Mouse (Mus musculus): ENCODE measurements at regions not wholly inside any gene's neighbourhood (a gene's known extent, or its start where the extent isn't known, plus 50 kb on each side); places are given as distances from the start of the nearest gene placed in this dataset.

DNA sequence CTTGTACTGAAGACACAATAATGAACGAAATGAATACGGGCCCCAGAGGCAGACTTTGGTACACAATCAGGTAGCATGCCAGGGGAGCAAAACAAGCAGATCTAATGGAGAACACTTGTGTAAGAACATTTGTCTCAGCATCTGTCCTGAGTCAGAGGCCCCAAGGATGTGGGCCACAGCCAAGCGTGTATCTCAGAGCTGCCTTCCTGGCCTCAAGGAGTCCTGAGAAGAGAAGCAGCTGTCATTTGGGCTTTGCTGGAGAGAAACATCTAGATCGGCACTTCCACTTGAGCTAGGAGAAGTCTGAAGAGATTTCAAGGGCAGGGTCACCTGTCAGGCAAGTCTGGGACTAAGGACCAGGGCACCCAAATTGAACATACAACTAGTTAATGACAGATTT is 76.8 kb upstream of the Egln3 start:
- no peak overlapping the region for H3K4me3 ChIP-seq (ENCODE audit: low read depth, low read length)
- no peaks in the 10 kb centered on the region for H3K27me3 ChIP-seq (ENCODE audit: control insufficient read depth, insufficient read depth, low read length)
- 93% methylated on average over 4 of the region's 4 CpGs for WGBS
- no peaks in the 10 kb centered on the region for H3K9me3 ChIP-seq (ENCODE audit: control insufficient read depth, low read length)
- no peak overlapping the region for H3K9ac ChIP-seq (replicated peaks; ENCODE audit: low read depth, low read length)
- no peak overlapping the region for H3K4me2 ChIP-seq (ENCODE audit: low read depth, low read length)
- H3K4me1 ChIP-seq (ENCODE audit: control insufficient read depth, insufficient read depth, low read length), result no peaks in the 10 kb centered on the region
- no peaks in the 10 kb centered on the region for H3K36me3 ChIP-seq (ENCODE audit: control insufficient read depth, insufficient read depth, low read length)
- no peak overlapping the region for H3K27ac ChIP-seq (ENCODE audit: low read depth, low read length)
- ATAC-seq (ENCODE audit: low read depth), result no peak

DNA sequence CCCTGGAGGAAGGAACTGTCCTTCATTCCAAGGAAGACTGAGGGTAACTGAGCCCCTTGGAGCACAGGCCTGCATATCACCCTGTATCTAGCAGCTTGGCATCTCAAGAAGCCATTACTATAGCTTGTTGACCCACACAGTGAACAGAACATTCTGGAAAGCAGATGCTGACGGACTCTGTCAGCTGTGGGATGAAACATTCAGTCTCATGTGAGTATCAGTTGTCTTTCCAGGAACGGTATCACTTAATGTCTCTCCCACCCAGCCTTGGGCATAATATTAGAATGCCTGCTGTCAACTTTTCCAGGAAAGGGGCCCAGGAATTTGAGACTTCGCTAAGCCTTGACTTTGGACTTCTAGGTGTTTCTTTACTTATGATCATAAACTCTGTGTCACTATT is 76.3 kb upstream of the Egln3 start:
- H3K9ac ChIP-seq (replicated peaks; ENCODE audit: low read depth, low read length), result no peak overlapping the region
- no peak overlapping the region for H3K27ac ChIP-seq (ENCODE audit: low read depth, low read length)
- no peaks in the 10 kb centered on the region for H3K36me3 ChIP-seq (ENCODE audit: control insufficient read depth, insufficient read depth, low read length)
- no peak overlapping the region for H3K4me2 ChIP-seq (ENCODE audit: low read depth, low read length)
- no peaks in the 10 kb centered on the region for H3K27me3 ChIP-seq (ENCODE audit: control insufficient read depth, insufficient read depth, low read length)
- no peak for ATAC-seq (ENCODE audit: low read depth)
- no peaks in the 10 kb centered on the region for H3K9me3 ChIP-seq (ENCODE audit: control insufficient read depth, low read length)
- WGBS, result 91% methylated on average over 3 of the region's 3 CpGs
- no peak overlapping the region for H3K4me3 ChIP-seq (ENCODE audit: low read depth, low read length)
- H3K4me1 ChIP-seq (ENCODE audit: control insufficient read depth, insufficient read depth, low read length), result no peaks in the 10 kb centered on the region

DNA sequence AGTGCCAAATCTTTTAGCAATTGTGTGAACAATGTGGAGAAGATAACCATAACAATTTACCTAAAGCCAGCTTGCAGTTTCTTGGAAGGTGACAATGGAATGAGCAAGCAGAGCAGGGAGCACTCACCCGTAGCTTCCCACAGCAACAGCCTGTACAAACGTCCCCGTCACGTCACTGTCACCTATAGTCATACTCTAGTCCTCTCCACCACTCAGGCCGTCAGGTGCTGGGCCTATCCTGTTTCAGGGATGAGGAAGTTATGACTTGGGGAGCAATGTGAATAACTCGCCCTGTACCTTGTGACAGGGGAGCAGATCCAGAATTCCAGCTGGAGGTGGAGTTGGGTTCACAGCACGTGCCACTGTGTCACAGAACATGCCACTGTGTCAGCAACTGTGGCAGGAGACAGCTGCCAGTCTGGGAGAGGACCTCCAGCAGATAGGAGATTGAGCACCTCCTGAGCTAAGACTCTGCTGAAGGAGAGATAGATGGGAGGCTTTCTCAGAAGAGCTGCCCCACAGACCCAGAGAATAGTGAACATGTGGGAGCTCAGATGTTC is 73.4 kb upstream of the Egln3 start:
- Histone ChIP-seq H3K4me1 (ENCODE audit: control insufficient read depth, insufficient read depth, low read length) (no peaks in the 10 kb centered on the region), H3K4me2 (ENCODE audit: low read depth, low read length) (no peak overlapping the region), H3K27me3 (ENCODE audit: control insufficient read depth, insufficient read depth, low read length) (no peaks in the 10 kb centered on the region), H3K9me3 (ENCODE audit: control insufficient read depth, low read length) (no peaks in the 10 kb centered on the region), H3K4me3 (ENCODE audit: low read depth, low read length) (no peak overlapping the region), H3K36me3 (ENCODE audit: control insufficient read depth, insufficient read depth, low read length) (no peaks in the 10 kb centered on the region), H3K27ac (ENCODE audit: low read depth, low read length) (no peak overlapping the region), H3K9ac (replicated peaks; ENCODE audit: low read depth, low read length) (no peak overlapping the region)
- no peak for ATAC-seq (ENCODE audit: low read depth)
- 88% methylated on average over 7 of the region's 7 CpGs for WGBS

DNA sequence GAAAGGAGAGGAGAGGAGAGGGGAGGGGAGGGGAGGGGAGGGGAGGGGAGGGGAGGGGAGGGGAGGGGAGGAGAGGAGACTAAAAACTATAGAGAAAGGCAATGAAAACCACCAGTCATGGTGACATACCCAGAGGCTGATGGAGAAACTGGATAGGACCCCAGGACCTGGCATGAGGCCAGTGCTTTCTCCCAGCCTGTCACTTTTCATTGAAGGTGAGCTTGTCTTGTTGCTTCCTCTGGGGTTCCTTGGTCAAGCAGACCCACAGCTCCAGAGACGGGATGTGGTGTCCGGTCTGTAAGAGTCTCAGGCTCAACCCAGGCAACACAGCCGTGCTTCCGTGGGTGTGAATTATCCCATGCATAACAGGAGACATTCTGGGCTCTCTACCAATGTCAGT is 69.8 kb upstream of the Egln3 start:
- no peak overlapping the region for H3K27ac ChIP-seq (ENCODE audit: low read depth, low read length)
- H3K4me1 ChIP-seq (ENCODE audit: control insufficient read depth, insufficient read depth, low read length), result no peaks in the 10 kb centered on the region
- no peaks in the 10 kb centered on the region for H3K27me3 ChIP-seq (ENCODE audit: control insufficient read depth, insufficient read depth, low read length)
- no peak overlapping the region for H3K4me2 ChIP-seq (ENCODE audit: low read depth, low read length)
- H3K9ac ChIP-seq (replicated peaks; ENCODE audit: low read depth, low read length), result no peak overlapping the region
- H3K4me3 ChIP-seq (ENCODE audit: low read depth, low read length), result no peak overlapping the region
- WGBS, result 87% methylated on average over 4 of the region's 4 CpGs
- no peak for ATAC-seq (ENCODE audit: low read depth)
- no peaks in the 10 kb centered on the region for H3K36me3 ChIP-seq (ENCODE audit: control insufficient read depth, insufficient read depth, low read length)
- H3K9me3 ChIP-seq (ENCODE audit: control insufficient read depth, low read length), result no peaks in the 10 kb centered on the region

DNA sequence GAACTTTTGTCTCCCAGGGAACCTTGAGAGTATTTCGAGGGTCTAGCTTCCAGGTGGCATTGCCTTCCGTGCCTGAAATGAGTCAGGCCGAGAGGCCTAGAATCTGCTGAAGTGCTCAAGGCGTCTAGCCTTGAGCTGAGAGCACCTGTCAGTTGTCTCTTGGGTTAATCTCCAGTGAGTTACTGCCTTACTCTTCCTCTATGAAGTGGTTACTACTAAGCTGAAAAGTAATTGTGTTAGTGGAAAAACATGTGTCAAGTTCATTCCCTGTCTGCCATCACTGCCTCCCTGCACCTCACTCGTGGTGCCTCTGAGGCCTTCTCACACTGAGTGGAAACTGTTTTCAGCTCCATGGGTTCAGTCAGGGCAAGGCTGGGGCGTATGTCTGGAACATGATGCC is 69.0 kb upstream of the Egln3 start:
- no peak overlapping the region for H3K4me2 ChIP-seq (ENCODE audit: low read depth, low read length)
- H3K27me3 ChIP-seq (ENCODE audit: control insufficient read depth, insufficient read depth, low read length), result no peaks in the 10 kb centered on the region
- H3K9ac ChIP-seq (replicated peaks; ENCODE audit: low read depth, low read length), result no peak overlapping the region
- ATAC-seq (ENCODE audit: low read depth), result no peak
- H3K27ac ChIP-seq (ENCODE audit: low read depth, low read length), result no peak overlapping the region
- no peaks in the 10 kb centered on the region for H3K36me3 ChIP-seq (ENCODE audit: control insufficient read depth, insufficient read depth, low read length)
- H3K9me3 ChIP-seq (ENCODE audit: control insufficient read depth, low read length), result no peaks in the 10 kb centered on the region
- H3K4me3 ChIP-seq (ENCODE audit: low read depth, low read length), result no peak overlapping the region
- WGBS, result 88% methylated on average over 6 of the region's 6 CpGs
- no peaks in the 10 kb centered on the region for H3K4me1 ChIP-seq (ENCODE audit: control insufficient read depth, insufficient read depth, low read length)

DNA sequence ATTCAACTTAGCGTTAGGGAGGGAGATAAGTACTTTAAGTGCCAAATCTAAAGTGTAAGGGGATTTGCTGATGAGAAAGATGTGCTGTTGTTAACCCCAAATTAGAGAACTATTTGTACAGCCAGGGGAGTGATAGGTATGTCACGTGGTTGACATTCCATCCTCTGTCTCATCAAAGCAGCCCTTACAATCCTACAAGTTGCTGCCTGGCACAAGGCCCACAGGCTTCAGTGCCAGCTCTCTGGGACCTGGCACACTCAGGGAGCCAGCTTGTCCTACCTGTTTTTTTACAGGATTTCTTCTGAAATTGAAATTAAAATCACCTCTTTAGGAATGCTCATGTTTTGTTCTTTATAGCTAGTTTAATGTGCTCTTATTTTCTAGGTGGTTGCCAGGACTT is 68.6 kb upstream of the Egln3 start:
- Histone ChIP-seq H3K27ac (ENCODE audit: low read depth, low read length) (no peak overlapping the region), H3K4me2 (ENCODE audit: low read depth, low read length) (no peak overlapping the region), H3K4me3 (ENCODE audit: low read depth, low read length) (no peak overlapping the region), H3K9ac (replicated peaks; ENCODE audit: low read depth, low read length) (no peak overlapping the region), H3K27me3 (ENCODE audit: control insufficient read depth, insufficient read depth, low read length) (no peaks in the 10 kb centered on the region), H3K4me1 (ENCODE audit: control insufficient read depth, insufficient read depth, low read length) (no peaks in the 10 kb centered on the region), H3K9me3 (ENCODE audit: control insufficient read depth, low read length) (no peaks in the 10 kb centered on the region), H3K36me3 (ENCODE audit: control insufficient read depth, insufficient read depth, low read length) (no peaks in the 10 kb centered on the region)
- WGBS, result 81% methylated on average over 2 of the region's 2 CpGs
- ATAC-seq (ENCODE audit: low read depth), result no peak

DNA sequence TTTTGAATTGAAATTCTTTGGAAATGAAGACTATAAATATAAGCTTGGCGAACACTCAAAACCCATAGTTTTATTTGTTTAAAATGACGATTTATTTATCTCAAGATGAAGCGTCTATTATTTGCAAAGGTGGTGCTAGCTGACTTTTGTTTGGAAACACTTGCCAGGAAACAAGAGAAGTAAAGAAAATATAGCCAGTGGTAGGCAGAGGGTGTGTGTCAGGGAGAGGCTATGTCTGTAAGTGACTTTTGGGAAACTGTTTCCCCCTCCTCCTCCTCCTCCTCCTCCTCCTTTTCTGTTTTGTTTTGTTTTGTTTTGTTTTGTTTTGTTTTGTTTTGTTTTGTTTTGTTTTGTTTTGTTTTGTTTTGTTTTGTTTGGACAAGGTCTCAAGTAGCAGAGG is 62.2 kb upstream of the Egln3 start:
- no peak overlapping the region for H3K27ac ChIP-seq (ENCODE audit: low read depth, low read length)
- no peak overlapping the region for H3K4me2 ChIP-seq (ENCODE audit: low read depth, low read length)
- H3K27me3 ChIP-seq (ENCODE audit: control insufficient read depth, insufficient read depth, low read length), result no peaks in the 10 kb centered on the region
- H3K4me1 ChIP-seq (ENCODE audit: control insufficient read depth, insufficient read depth, low read length), result no peaks in the 10 kb centered on the region
- WGBS, result 94% methylated on average over 3 of the region's 3 CpGs
- H3K36me3 ChIP-seq (ENCODE audit: control insufficient read depth, insufficient read depth, low read length), result no peaks in the 10 kb centered on the region
- no peak for ATAC-seq (ENCODE audit: low read depth)
- H3K9me3 ChIP-seq (ENCODE audit: control insufficient read depth, low read length), result no peaks in the 10 kb centered on the region
- H3K4me3 ChIP-seq (ENCODE audit: low read depth, low read length), result no peak overlapping the region
- H3K9ac ChIP-seq (replicated peaks; ENCODE audit: low read depth, low read length), result no peak overlapping the region

DNA sequence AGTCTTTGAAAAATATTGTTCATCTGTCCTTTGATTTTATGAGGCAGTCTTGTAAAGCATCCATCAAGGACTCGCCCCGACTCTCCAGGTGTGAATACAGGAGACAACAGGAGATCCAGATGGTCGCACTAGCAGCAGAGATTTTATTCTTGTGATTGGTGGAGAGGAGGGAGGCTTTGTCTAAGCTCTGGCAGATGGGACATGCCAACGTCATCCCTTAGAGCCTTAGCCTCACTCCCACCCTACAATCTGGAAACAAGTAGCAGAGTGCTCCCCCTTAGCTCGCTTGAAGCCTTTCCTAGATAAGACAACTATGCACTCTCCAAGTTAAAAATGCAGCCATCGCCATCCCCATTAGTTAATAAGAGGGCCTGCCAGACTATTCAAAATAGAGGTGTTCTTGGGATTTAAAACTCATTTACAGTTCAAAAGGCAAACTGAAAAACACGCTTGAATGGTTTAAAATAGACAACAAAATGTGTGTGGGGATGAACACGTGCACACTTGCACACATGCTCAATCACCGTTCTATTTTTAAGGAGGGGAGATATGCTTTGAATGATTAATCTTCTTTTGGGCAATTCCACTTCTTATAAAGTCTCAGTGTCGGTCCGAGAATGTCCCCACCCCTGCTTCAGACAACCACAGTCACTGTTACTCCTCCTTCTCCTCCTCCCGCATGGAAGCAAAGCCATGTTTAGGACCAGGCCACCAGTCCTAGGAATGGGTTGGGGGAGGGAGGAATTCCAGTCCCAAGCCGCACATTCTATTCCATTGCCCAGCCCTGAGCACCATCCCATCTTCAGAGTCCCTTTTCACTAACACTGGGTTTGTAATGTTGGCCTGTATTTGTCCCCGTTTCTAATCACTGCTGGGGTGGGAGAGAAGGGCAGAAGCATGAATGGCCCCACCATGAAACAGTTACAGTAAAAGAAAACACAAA is 61.5 kb upstream of the Egln3 start:
- 67% methylated on average over 14 of the region's 14 CpGs for WGBS
- no peak overlapping the region for H3K4me2 ChIP-seq (ENCODE audit: low read depth, low read length)

DNA sequence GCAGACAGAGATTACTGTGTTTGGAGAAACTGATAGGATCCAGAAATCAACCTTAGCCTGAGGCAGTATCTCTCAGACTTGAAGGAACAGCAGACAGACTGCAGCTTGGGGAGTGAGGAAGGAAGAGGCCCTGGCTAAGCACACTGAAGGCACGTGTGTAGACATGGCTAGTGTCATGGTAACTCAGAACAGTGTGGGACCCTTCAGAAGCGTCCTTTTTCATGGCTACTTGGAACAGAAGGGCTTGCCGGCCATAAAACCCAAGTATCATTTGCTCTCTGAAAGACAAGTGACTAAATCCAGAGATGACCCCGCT is 60.7 kb upstream of the Egln3 start:
- no peaks in the 10 kb centered on the region for H3K27me3 ChIP-seq (ENCODE audit: control insufficient read depth, insufficient read depth, low read length)
- H3K9me3 ChIP-seq (ENCODE audit: control insufficient read depth, low read length), result no peaks in the 10 kb centered on the region
- WGBS, result 47% methylated on average over 4 of the region's 4 CpGs
- no peak overlapping the region for H3K9ac ChIP-seq (replicated peaks; ENCODE audit: low read depth, low read length)
- ATAC-seq (ENCODE audit: low read depth), result no peak
- H3K4me1 ChIP-seq (ENCODE audit: control insufficient read depth, insufficient read depth, low read length), result no peaks in the 10 kb centered on the region
- H3K36me3 ChIP-seq (ENCODE audit: control insufficient read depth, insufficient read depth, low read length), result no peaks in the 10 kb centered on the region
- no peak overlapping the region for H3K4me2 ChIP-seq (ENCODE audit: low read depth, low read length)
- H3K27ac ChIP-seq (ENCODE audit: low read depth, low read length), result no peak overlapping the region
- H3K4me3 ChIP-seq (ENCODE audit: low read depth, low read length), result no peak overlapping the region

More for the DNA sequence above, 61.5 kb upstream of the Egln3 start:
- Histone ChIP-seq H3K9me3 (ENCODE audit: control insufficient read depth, low read length) (no peaks in the 10 kb centered on the region), H3K27ac (ENCODE audit: low read depth, low read length) (no peak overlapping the region), H3K27me3 (ENCODE audit: control insufficient read depth, insufficient read depth, low read length) (no peaks in the 10 kb centered on the region), H3K4me1 (ENCODE audit: control insufficient read depth, insufficient read depth, low read length) (no peaks in the 10 kb centered on the region), H3K4me3 (ENCODE audit: low read depth, low read length) (no peak overlapping the region), H3K9ac (replicated peaks; ENCODE audit: low read depth, low read length) (no peak overlapping the region), H3K36me3 (ENCODE audit: control insufficient read depth, insufficient read depth, low read length) (no peaks in the 10 kb centered on the region)
- no peak for ATAC-seq (ENCODE audit: low read depth)
